Mouse (Mus musculus): ENCODE results near the gene Gm9913.

Gene Gm9913

DNA sequence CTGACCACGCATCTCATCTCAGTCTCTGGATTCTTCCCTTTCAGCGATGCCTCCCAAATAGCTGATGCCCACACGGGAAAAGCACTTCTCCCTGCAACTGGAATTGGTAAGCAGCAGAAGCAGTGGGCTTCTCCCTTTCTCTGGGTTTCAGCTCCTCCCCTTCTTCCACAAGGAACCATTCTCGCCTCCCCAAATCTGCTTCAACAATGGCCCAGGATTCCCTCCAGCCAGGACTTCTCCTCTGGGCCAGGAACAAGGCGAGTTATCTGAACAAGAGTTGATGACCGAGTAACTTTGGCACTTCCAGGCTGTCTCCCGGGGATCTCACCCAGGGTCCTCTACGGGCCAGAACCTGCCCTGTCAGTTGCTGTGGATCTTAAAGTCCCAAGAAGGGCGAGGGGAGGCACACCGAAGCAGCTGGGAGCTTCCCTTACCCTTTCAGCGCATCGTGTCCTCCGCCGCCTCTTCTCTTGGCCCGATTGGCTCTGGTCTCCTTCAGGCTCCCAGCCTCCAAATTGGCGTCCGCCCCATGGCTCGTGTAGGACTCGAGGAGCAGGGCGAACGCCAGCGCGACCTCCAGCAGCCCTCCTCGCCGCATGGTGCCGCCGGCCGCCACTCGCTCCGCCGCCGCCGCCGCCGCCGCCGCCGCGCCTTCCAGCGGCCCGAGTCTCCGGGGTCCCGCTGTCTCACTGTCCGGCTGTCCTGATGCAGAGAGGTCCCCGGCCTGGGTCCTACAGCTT, at the start of gene Gm9913:
Gm9913 (plus strand) TSS at position 84 of the 740 bp plus-strand sequence.
- no peak for DNase-seq (ENCODE audit: low spot score)

DNA sequence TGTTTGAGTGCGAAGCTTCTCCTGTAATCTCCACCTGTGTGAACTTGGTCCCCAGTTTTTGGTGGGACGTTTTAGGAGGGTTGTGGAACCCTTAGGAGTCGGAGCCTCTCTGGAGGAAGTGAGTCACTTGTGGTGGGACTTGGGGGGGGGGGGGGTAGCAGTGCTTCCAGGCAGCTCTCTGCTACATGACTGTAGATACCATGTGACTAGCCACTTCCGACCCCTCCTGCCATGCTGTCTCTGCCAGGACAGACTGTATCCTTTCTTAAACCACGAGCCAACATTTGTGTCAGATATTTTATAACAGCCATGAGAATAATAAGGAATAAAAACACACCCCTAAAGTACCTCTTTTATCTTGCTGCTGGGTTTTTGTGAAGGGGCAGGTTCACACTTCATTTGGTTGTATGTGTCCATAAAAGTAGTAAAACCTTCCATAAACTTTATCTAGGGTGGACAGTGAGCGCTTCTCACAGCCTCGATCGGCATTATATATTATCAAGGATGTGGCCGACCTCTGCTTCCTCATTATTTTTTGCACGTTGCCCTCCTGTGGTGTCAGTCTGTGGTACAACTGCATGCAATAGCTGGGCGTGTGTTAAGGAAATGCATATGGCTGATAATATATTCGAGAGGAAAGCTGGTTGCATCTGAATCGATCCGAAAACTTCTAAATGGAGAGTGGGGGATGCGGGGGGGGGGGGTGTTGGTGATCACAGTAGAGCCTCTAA, 48.7 kb upstream of the Gm9913 start:
- DNase-seq (ENCODE audit: low spot score), result no peak

DNA sequence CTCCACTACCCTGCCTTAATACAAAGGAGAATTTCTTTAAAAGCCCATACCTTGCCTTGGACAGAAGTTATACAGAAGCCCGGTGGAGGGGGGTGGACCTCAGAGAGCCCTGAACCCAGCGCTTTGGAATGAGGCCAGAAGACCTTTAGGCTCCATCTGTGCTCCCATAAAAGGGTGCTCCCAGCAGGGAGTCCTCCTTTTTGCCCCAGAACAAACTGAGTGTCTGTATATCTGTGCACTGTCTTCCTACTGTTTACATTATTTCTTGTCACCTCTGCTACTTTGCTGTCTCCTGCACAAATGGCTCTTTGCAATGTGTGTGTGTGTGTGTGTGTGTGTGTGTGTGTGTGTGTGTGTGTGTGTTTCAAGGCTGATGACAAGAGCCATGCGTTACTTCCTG, 45.8 kb upstream of the Gm9913 start:
- DNase-seq (ENCODE audit: low spot score), result no peak

DNA sequence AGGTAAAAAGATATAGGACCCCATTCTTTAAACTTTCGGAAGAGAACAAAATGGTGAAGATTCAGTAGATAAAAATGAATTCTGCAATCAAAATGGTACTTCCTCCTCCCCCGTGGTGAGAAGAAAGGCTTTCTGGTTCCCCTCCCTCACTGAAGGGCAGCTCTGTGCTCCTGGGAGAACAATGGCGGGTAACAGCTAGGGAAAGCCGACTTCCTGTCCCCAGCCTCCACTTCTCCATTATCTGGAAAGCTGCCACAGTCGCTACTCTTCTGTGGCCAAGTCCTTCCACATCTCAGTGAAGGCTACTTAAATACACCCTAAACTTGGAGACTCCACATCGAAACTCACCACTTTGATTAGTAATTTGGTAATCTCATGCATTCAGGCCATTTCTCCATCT, 40.9 kb upstream of the Gm9913 start:
- DNase-seq (ENCODE audit: low spot score), result no peak

DNA sequence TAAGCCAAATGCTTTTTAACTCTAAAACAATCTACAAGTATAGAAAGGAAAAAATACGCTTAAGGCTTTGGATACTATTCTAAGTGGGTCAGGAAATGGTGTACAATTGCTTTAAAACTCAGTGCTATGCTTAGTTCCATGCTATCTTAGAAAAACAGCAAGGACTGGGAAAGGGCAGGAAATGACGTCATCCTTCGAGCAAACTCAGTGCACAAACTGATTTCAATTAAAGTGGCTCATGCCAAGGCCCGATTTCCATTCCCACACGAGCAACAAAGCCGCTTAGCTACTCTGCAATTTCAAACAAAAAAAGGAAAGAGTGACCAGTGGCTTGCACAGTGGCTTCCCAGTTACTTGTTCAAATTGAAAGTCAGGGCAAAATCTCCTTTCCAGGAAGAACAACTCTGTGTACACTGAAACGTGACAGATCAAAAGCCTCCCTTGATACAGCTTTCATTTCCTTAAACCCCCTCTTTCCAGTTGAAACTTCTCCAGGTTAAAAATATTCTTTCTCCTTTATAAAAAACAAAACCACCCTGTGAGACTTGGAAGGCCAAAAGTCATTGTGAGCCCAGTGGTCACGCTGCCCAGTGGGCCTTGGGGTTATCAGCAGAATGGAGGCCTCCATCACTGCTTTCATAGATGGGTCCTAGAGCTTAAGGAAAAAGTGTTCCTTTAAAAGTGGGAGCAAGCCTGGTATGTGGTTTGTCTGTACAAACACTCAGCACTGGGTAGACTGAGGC, 34.2 kb upstream of the Gm9913 start:
- no peak for DNase-seq (ENCODE audit: low spot score)

DNA sequence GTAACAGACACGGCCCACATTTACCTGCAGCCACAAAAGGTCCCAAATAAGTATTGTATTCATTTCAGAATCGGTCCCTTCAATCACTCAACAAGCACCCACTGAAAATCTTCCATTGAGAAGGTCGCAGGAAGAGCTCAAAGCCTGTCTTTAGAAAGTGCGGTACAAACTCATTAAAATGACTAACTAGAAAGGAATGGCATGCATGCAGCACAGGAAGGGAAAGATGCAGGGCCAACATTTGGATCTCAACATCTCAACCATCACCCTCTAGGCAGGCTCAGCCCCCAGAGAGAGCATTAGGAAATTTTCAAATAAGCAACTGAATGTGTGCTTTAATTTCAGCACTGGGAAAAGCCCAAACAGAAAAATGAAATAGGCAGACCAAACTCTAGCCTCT, 33.2 kb upstream of the Gm9913 start:
- DNase-seq (ENCODE audit: low spot score), result no peak

DNA sequence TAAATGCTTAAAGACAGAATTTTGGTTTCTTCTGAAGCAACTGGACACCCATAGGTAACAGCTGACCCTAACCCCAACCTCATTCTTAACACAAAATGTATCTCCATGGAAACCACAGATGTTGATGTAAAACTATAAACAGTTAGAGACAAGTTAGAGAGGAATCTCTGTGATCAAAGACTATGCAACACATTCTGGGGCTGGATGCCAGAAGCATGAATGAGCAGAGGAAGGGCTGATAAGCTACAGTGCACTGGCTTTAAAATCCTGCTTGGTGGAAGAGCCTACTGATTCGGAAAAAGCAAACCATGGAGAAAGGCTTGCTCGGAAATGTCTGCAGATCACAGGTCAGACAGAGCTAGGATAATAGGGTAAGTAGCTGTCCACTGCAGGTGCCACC, 31.7 kb upstream of the Gm9913 start:
- DNase-seq (ENCODE audit: low spot score), result no peak

DNA sequence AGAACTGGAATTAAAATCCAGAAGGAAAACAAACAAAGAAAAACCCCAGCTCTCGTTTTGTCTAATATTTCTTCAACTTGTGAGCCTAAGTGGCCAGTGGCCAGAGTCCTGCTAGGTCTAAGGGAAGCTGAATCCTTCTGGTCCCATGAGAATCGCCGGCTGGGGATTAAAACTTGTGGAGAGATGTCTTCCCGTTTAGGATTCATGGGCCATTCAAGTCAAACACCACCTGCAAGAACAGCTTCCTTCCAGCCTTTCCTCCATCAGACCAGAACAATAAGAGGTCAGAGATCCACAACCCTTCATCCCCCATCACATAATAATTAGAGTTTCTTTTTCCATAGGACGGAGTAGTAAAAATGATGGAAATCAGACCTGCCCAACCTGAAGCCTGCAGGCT, 30.2 kb upstream of the Gm9913 start:
- no peak for DNase-seq (ENCODE audit: low spot score)

DNA sequence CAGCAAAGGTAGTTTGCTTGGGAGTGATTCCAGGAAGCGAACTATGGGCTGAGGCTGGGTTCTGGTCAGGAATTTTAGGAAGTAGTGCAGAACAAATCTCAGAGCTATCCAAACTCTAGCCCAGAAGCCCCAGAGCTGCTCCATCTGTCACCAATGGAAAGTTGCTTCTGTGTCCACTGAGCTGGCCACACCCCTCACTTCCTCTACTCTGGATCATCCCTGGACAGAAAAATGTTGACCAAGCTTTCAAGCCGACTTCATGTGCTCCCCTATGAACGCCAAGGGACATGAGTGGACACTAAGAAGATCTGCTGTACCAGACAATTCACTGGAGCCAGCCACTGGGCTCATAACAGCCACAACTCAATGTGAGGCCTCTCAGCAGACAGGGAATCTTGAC, 28.7 kb upstream of the Gm9913 start:
- DNase-seq (ENCODE audit: low spot score), result no peak

DNA sequence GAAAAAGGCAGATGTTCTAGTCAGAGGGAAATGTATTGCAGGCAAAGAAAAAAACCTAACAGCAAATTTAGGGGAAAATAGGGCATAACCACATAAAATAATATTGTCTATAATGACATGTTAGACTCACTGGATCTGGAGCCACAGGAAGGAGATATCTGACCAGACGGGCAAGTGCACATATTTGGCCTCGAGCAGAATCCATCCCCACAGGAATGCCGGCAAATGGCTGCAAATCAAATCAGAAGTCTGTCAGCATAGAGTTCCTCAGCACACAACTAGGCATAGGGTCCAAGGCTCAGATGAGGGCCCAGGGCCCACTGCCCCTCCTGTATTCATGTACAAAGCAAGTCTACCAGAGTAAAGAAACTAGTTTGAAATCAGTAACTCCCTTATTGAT, 27.5 kb upstream of the Gm9913 start:
- no peak for DNase-seq (ENCODE audit: low spot score)

DNA sequence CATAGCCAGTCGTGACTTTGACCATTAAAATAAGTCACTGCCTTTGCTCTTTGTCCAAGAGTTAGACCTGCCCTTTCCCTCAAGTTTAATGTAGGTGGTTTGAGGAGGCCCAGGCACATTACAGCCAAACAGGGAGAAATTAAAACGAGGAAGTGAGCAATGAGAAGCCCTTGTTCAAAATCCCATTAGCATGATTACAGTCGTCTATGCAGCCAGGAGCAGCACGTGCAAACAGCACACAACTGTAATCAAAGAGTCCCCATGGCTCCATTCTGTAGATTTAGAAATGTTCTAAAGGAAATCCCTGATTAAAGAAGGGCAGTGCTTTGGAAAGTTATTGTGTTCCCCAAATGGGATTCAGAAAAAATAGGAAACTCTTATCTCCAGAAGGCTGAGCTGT, 26.2 kb upstream of the Gm9913 start:
- DNase-seq (ENCODE audit: low spot score), result no peak

DNA sequence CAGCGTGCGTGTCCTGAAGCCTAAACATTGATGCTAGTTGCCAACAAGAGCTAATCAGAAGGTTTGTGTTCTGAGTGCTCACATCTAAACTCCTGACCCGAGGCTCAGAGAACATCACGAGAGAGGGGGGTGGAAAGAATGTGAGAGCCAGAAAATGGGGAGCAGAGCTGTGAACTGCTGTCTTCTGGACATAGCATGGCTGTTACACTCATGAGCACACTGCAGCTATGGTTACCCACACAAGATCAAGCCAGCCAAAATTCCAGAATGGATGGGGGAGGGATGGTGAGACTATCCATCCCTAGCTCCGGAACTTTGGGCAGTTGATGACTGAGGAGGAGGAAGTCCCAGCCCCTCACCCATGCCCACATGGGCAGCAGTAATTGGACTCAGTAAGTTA, 24.8 kb upstream of the Gm9913 start:
- DNase-seq (ENCODE audit: low spot score), result no peak

DNA sequence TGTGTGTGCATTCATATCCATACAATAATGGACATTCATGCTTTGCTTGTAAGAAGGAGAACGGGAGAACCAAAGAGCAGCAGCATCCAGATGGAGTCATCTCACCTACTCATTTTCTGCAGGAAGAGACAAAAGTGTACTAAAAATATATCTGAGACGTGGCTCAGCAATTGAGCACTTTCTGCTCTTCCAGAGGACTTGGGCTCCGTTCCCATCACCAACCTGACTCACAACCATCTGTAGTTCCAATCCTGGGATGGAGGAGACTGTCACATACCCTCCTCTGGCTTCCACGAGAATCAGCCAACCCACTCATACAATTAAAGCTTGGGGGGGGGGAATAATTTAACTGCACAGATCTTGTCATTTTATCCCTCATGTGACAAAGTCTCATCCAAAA, 23.8 kb upstream of the Gm9913 start:
- DNase-seq (ENCODE audit: low spot score), result no peak

DNA sequence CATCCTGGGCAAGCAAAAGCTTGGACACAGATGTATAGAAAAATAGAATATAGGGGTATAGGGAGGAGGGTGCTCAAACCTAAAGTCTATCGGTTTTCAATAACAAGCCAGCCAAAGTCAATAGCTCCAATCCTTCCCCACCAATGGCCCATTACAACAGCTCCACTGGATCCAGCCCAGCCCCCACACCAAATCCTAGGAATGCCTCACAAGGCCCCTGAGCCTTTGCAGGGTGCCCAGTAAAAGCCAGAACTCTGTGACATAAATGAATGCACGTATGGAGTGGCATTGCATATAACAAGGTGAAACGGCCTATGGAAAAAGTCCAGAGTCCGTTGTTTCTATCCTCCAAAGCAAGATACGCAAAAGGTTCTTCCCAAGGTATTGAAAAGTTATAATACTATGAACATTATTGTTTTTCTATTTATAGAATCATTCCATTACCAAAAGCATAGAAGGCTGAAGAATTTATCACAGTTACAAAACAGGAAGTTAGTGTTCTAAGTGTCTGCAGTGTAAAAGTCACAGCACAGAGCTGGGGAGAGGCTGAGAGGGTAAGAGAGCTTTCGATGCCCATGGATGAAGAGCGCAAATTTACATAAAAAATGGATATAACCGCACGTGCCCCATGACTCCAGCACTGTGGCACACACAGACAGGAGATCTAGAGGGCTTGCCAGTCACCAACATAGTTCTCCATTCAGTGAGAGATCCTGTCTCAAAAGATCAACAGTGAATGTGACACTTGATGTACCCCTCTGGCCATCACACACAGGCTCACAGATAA, 23.2 kb upstream of the Gm9913 start:
- no peak for DNase-seq (ENCODE audit: low spot score)

DNA sequence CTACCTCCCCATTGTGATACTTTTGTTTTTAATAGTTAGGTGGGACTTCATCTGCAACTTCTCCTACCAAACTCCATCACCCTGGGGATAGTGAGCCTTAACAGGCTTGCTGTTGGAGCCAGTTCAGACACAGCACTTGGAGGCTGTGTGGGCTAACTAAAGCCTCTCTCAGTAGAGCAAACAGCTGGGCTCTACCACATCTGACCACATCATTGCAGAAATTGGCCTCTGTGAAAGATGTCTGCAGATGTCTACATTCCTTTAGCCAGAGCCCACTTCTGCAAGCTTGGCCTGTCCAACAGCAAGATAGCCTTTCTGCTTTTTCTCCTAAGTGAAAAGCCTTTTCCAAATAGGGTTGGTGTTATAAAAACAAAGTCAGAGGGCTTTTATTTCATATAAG, 20.7 kb upstream of the Gm9913 start:
- no peak for DNase-seq (ENCODE audit: low spot score)

DNA sequence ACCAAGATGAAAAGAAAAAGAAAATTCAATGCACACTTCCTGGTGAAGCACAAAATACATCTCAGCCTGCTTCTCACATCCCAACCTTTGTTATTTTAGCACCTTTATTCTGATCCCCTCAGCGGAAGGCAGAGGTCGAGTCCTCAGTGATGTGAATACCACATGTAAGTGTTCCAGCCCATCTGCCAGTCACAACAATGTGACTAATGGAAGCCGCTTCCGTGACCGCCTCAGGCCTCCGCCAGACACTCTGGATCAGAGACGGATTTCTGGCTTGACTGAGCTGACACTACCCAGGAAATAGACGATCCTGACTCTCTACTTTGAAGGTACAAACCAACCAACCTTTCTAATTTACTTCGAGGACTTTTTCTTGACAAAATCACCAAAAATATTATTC, 20.0 kb upstream of the Gm9913 start:
- no peak for DNase-seq (ENCODE audit: low spot score)

DNA sequence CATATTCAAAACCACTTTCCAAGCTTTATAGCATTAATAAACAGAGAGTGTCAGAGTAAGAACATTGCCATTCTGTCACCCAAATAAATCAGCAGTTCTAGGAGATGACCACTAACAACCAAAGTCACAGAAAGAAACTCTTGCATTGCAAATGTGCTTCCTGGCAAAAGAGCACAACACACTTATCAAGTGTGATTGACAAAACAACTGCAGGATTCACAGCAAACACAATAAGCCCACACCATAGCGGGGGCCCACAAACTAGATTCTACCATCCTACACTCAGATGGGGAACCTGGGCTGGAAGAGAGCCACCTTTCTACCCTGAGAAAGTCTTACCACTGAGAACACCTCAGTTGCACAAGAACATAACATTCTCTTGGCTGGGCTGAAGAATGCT, 14.9 kb upstream of the Gm9913 start:
- no peak for DNase-seq (ENCODE audit: low spot score)

DNA sequence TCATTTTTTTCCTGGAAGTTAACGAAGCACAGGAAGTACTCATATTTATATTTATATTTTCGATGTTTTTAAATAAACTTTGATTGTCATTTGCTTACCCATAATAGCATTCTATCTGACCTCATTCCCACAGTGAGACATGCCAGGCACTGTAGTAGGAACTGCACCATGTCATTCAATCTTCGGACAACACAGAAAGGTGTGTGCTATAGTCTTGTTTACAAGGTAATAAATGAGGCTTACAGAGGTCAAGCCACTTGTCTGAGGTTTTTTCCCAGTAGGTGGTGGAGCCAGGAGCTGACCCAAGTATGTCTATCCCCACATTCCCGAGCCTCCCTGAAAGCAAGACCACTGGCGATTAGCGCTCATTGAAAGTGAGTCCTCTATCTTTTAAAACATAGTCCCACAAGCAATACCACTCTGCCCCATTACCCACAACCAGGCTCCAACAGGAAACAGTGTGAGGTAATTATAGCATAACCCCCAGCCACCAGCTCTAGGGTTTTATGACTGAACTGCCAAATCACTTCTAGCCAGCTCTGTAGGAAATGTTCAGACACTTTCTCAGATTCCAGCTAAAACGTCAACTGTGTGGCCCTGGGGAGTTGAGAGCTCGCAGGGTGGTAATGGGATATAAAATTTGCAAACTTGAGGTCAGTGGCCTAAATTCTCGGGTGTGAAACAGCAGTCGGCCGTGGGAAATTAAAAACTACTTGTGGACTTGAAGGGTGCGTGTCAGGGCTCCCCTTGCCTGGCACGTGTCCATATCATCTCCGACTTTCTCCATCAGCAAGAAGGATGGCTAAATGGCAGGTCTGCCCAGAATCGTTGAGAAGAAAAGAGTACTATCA, 12.6 kb upstream of the Gm9913 start:
- no peak for DNase-seq (ENCODE audit: low spot score)

DNA sequence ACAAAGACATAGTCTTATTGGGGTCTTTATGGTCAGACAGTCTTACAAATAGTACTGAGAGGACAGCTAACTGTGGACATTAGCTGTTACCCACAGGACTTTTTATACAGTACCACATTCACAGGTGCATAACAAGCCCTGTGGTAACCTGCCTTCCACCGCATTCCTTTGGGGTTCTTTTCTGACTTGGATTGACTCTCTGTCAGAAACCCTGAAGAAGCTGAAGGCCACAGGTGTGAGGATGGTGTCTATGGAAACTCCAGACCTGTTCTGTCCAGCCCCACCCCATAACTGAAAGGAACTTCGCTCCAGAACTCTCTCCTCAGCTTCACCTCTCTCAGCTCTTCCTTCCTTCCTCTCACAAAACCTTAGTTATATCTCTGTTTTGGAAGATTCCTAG, 10.6 kb upstream of the Gm9913 start:
- no peak for DNase-seq (ENCODE audit: low spot score)

DNA sequence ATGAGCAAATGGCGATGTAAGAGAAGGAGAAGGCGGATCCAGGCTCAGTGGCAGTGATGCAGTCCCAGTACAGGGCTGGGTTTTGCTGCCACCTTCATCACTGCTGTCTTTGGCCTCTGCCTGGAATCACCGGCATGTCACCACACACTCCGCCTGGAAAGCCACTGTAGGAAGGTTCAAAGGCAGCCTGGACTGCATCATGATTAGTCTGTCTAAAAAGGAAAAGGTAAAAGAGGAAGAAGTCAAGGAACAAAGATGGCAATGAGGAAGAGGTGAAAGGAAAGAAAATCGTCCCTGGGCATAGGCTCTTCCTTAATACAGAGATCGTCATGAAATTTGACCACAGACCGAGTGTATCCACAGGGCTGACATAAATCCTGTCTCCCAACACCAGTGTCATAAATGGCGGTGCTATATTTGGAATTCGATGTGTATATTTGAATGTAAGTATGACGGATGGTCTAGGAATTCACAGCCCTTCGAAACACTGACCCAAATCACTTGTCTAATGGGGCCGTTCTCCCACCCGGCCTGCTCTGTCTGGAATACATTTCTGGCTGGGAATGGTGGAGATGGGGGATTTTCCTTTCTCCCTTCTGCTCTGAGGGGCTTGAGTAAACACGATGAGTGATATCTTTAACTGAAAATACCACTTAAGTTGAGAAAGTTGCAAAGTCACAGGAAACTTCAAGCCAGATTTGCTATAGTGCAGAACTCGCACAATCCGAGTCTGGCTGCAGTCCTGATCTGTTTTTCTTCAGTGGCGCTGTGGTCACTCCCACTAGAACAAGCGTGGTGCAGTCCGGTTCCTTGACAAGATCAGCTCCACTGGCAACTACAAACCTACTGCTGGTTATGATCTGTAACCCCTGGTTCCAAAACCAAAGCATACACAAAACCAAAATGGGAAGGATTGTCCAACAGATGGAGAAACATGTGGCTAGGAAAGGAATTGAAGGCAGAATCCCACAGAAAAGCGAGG, 9.8 kb upstream of the Gm9913 start:
- DNase-seq (ENCODE audit: low spot score), result no peak

Measured in urinary bladder, postnatal 25 days (tissue).